Mouse (Mus musculus) C3H10T1/2 (cell line): Measurements from ENCODE around the gene Spata25. TPM values are rescaled to one million over a fixed set of nuclear protein-coding genes. Genes with fewer than 3 reads are reported as not detected.

ENCODE experiments used
- polyA plus RNA-seq, 2 experiments: library from polyadenylated mRNA; unstranded; fragments of >200 nt; fragmentation: generic; extraction: Trizol; gene quantifications; one replicate each; pipeline ENCODE4 v1.2.1; 2012; ENCODE audit warnings: missing spikeins in 2 of 2

Gene Spata25
- under 1 TPM in 1 of 2 experiments, not detected in 1; 0.26 TPM for polyA plus RNA-seq

DNA sequence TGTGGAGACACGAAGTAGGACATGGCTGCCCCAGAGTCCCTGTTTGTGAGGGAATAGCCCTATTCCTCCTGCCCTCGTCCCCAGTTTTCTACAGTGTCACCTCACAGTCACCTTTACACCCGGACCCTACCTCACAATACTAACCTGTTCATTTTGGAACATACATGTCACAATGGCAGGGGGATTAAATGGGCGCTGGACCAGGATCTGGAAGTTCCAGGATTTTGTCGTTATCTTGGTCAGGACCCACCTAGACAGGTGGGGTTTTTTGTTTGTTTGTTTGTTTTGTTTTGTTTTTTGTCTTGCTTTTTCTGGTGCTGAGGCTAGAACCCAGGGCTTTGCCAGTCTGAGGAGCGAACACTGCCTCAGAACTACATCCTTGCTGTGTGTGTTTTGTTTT is at the start of gene Spata25:
Spata25 (minus strand) TSS at position 101 of the 400 bp plus-strand sequence.

DNA sequence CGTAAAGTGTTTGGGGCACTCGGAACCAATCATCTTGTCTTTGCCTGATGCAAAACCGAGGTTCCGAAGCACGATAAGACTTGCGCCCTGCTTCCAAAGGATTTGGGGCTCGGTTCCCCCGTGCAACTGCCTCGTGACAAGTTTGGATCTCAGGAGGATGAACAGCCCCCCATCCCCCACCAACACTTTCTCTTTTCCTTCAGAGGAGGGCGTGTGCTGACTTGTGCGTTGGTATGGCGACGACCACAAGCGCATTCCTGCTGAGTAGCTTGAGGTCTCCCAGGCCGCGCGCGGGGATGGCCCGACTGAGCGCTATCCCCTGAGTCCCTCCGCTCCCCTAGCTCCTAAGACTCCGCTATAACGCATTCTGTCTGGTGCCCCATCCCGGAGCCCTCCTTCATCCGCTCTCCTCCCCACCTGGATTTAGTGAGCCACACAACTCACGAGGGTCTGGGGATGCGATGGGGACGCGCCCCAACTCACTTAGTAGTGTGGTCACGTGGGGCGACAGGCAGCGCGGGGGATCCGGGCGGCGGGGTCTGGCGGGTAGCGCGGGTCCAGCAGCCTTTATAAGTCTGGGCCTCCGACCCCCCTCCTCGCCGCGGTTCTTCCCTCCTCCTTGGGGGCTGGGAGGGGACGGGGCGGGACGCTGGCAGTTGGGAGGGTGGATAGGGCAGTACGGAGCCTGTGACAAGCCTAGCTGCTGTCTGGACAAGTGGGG is 28.9 kb upstream of the Spata25 start, which contains the start of gene Pltp:
Pltp (minus strand) TSS at position 611 of the 721 bp plus-strand sequence.

DNA sequence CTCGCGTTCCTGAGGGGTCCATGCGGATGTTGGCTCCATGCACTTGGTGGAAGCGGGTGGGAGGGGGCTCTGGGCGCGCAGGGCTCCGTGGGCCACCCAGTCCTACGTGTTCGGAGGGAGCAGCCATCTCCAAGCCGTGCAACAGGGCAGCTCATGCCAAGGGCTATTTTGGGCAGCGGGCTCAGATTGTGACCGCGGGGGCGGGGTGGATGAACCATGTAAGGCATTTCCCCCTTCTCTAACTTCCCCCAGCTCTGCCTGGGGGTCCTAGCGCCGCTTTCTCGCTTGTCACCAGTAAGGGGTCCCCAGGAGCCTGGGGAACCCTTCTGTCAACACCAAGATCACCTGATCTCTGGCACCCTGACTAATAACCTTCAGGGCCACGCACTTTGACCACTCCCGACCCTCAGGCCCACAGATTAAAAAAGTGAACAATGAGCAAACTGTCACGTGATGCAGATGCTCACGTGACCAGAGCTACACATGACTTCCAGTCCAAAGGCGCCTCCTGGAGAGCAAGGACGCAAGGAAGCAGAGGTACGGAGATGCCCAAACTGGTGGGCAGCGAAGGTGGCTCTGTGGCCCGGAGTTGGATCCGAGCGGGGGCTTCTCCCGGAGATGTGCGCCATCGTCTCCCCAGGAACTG is 5.1 kb upstream of the Spata25 start, which contains the start of gene Neurl2:
Neurl2 (minus strand) TSS at position 143 of the 646 bp plus-strand sequence.

DNA sequence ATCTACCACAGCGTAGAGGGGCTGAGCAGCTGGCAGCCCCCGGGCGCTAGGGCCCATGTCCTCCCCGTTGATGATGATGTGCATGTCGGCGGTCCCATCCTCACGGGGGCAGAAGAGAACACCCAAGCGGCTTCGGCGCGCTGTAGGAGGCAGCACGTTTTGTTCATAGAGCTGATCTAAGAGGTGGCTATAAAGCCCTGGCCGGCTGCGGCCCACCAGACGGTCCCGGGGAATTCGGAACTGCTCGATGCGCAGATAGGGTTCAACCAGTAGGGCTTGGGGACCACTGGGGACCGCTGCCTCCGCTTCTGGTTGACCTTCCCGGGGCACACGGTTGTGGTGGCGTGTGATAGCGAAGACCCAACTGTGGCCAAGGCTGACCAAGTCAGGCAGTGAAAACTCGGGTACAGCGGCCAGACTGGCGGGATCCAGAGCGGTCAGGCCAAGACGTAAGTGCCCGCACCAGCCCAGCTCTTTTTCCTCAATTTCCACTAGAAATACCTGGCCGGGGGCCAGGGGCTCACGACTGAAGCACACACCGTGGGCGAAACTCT is 4.5 kb upstream of the Spata25 start, which contains the start of gene Ctsa:
Ctsa (plus strand) TSS at position 126 of the 554 bp plus-strand sequence.

DNA sequence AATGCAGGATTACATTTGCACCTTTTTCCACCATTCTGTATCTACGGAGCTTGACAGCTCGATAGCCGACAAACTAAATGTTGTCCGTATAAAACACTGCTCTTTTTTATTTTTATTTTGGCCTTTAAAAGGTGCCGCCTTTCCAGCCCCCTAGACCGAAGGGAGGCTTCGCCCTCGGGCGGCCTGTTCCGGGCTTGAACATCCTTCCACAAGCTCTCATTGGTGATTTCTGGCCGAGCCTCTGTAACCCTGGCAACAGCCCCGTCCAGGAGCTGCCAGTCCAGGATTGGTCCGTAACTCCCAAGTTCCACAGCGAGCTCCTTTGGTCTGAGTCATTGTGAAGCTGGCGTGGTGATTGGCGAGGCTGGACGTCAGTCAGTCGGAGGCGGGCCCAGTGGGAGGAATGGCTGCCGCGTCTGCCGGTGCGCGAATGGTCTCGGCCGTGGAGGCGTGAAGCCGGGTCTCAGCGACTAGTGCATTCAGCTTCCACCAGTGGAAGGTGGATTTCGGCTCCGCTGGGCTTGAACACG is 5.6 kb downstream of the Spata25 start, which contains the start of gene Zswim1:
Zswim1 (plus strand) TSS at position 51 of the 530 bp plus-strand sequence.

DNA sequence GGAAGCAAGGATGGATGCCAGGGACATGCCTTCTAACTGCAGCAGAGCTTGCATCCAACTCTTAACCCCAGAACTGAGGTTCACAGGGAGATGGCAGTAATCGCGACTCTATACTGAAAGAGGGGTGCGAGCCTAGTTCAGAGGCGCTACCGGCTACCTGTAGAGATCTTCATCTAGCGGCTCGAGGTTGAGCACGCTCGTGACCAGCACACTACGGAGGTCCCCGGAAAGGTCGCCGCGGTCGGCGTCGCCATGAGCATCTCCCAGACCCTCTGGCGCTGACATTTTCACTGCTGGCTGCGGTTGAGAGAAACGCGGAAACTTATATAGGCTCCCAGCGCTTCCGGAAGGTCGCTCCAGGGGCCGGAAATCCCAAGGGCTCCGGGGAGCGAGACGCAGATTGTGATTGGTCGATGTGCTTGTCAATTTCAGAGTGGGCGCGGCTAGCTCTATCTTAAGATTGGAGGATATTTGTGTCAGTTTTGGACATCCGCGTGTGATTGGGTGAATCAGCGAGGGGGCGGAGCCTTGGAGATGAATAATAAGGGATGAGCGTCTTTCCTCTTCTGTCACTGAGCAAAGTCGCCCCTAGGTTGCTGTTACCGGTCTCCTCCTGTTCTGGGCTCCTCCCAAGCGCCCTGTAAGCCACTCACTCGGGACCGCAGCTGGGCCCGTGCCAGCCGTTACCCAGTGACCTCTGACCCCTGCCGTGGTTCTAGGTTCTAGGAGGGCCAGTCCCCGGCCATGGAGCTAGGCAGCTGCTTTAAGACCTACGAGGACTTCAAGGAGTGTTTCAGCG is 23.6 kb downstream of the Spata25 start, which contains the start of the genes Acot8 and Zswim3:
Acot8 (minus strand) TSS at position 350 of the 799 bp plus-strand sequence.
Zswim3 (plus strand) TSS at position 566 of the 799 bp plus-strand sequence.

DNA sequence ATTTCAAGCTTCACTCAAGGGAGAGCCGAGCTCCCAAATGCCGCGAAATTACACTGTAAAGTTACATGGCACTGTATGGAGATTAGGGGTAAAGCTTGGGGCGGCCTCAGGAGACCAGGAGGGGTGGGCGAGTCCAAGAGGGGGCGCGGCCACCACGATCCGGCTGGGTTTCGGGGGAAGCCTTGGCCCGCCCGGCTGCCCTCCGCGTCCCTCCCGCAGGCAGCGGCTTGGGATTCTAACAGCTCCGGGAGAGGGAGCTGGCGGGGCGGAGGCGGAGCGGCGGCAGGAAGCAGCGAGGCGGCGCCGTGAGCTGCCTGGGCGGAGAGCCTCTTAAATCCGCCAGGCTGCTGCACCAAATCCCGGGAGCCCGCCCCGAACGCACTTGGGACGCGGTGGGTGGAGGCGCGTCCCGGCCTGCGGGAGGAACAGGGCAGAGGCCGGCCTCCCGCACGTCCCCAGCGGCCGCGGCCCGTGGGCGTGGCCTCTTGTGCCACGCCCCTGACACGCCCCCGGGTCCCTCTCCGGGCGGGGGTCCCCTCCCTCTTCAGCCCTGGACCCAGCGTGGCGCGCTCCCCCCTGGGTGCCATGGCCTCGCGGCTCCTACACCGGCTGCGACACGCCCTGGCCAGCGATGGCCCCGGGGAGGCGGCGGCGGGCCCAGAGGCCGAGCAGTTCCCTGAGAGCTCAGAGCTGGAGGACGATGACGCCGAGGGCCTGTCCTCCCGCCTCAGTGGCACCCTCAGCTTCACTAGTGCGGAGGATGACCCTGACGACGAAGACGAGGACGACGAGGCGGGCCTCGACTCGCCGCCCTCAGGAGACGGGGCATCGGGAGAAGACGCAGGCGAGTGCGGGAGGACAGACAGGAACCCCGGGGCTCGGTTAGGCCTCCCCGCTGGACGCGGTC is 42.6 kb downstream of the Spata25 start, which contains the start of gene Snx21:
Snx21 (plus strand) TSS at position 343 of the 907 bp plus-strand sequence.

DNA sequence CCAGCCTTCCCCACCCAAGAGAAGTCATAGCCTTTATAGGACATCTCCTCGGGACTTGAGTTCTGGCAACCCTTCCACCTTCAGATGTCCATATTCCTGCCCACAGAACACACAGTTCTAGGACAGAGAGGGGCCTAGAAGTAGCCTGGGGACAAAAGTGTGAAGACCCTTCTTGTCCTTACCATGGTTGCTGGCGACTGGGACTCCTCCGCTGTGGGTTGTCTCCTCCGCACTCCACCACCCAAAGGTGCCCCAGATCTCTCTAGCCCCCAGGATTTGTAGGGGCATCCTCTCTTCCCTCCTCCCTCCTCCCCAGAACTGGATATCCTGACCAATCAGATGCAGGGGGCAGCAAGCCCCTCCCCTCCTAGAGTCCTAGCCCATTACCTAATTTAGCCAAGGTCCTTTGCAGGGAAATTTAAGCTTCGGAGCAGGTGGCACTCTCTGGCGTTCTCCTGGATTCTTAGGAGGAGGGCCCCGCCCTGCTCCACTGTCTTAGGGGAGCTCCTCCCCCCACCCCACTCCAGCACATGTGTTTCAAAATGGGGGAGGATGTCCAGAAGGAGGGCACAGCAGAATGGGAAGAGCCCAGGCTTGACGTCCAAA is 48.8 kb downstream of the Spata25 start, which contains the start of gene Tnnc2:
Tnnc2 (minus strand) TSS at position 487 of the 606 bp plus-strand sequence.

Other genes with a start within 250 kb of the Spata25 start
- not detected for gene Wfdc6a, start 243.1 kb downstream of the Spata25 start, polyA plus RNA-seq
- not detected for gene Eppin, start 234.9 kb downstream of the Spata25 start, polyA plus RNA-seq
- not detected for gene Wfdc6b, start 215.0 kb downstream of the Spata25 start, polyA plus RNA-seq
- not detected for gene Wfdc8, start 214.9 kb downstream of the Spata25 start, polyA plus RNA-seq
- gene Wfdc16, start 189.7 kb downstream of the Spata25 start, polyA plus RNA-seq, result not detected
- not detected for gene Wfdc10, start 172.5 kb downstream of the Spata25 start, polyA plus RNA-seq
- gene Wfdc9, start 172.0 kb downstream of the Spata25 start, polyA plus RNA-seq, result not detected
- not detected for gene Wfdc11, start 154.4 kb downstream of the Spata25 start, polyA plus RNA-seq
- under 1 TPM in 1 of 2 experiments, not detected in 1; 0.04 TPM for gene Wfdc13, start 143.4 kb downstream of the Spata25 start, polyA plus RNA-seq
- gene Spint4, start 130.0 kb downstream of the Spata25 start, polyA plus RNA-seq, result not detected
- not detected for gene Spint5, start 113.2 kb downstream of the Spata25 start, polyA plus RNA-seq
- gene Wfdc3, start 82.6 kb downstream of the Spata25 start, polyA plus RNA-seq, result 1 to 10 TPM in 1 of 2 experiments, under 1 TPM in 1; 0.27 to 1.1 TPM
- 10 to 100 TPM; 55.3 to 58.9 TPM for gene Dnttip1, start 82.6 kb downstream of the Spata25 start, polyA plus RNA-seq
- gene Ube2c, start 58.6 kb downstream of the Spata25 start, polyA plus RNA-seq, result 100 to 1,000 TPM; 116 to 219 TPM
- gene Tnnc2, start 48.6 kb downstream of the Spata25 start, polyA plus RNA-seq, result under 1 TPM in 1 of 2 experiments, not detected in 1; 0.19 TPM
- gene Snx21, start 42.7 kb downstream of the Spata25 start, polyA plus RNA-seq, result 10 to 100 TPM; 29.7 to 50.1 TPM
- gene Acot8, start 23.7 kb downstream of the Spata25 start, polyA plus RNA-seq, result 10 to 100 TPM; 10.7 to 19.9 TPM
- 1 to 10 TPM; 2.1 to 4.9 TPM for gene Zswim3, start 23.4 kb downstream of the Spata25 start, polyA plus RNA-seq
- 10 to 100 TPM in 1 of 2 experiments, 1 to 10 TPM in 1; 9.1 to 10.1 TPM for gene Zswim1, start 5.9 kb downstream of the Spata25 start, polyA plus RNA-seq
- 100 to 1,000 TPM in 1 of 2 experiments, 10 to 100 TPM in 1; 94.4 to 205 TPM for gene Ctsa, start 4.3 kb upstream of the Spata25 start, polyA plus RNA-seq
- 1 to 10 TPM; 2.4 to 6.6 TPM for gene Neurl2, start 4.9 kb upstream of the Spata25 start, polyA plus RNA-seq
- 100 to 1,000 TPM in 1 of 2 experiments, 10 to 100 TPM in 1; 16.6 to 130 TPM for gene Pltp, start 29.2 kb upstream of the Spata25 start, polyA plus RNA-seq
- 10 to 100 TPM; 56.7 to 65.1 TPM for gene Pcif1, start 50.8 kb upstream of the Spata25 start, polyA plus RNA-seq
- gene Zfp335, start 83.2 kb upstream of the Spata25 start, polyA plus RNA-seq, result 10 to 100 TPM in 1 of 2 experiments, 1 to 10 TPM in 1; 4.1 to 11.3 TPM
- 10 to 100 TPM in 1 of 2 experiments, under 1 TPM in 1; 0.49 to 19.7 TPM for gene Mmp9, start 112.2 kb upstream of the Spata25 start, polyA plus RNA-seq
- 1 to 10 TPM in 1 of 2 experiments, under 1 TPM in 1; 0.12 to 1.1 TPM for gene Slc12a5, start 132.3 kb upstream of the Spata25 start, polyA plus RNA-seq
- 10 to 100 TPM; 11.6 to 29.5 TPM for gene Ncoa5, start 206.3 kb upstream of the Spata25 start, polyA plus RNA-seq
- not detected for gene Cd40, start 227.1 kb upstream of the Spata25 start, polyA plus RNA-seq